ENCODE assay signal across 8 mouse cellular contexts in genomic region chr7:127375271-127376245, GRCm38 (mm10). TPM values are rescaled to one million over a fixed set of nuclear protein-coding genes. Genes with fewer than 3 reads are reported as not detected.
DNase-seq lines count a peak whose midpoint lies in the region; ATAC-seq and TF ChIP-seq lines count a peak whose summit lies in the region.
"Not testable (repeated sequence)": the region's sequence is repeated elsewhere in the genome, so short reads cannot be mapped to it uniquely, and the experiment has no call there.

Gene Zfp747, minus strand, starts transcription at chr7:127376050.

- H3K4me3 ChIP-seq in E14TG2a.4 (replicated peaks; ENCODE audit: low read length) = peak within 1 kb of the TSS; percentile 91
- H3K4me3 ChIP-seq in forebrain, embryonic 12.5 days (replicated peaks) = peak within 1 kb of the TSS; percentile 70
- H3K4me3 ChIP-seq in liver, postnatal 0 days (ENCODE audit: low read depth, low read length) = peak within 1 kb of the TSS; percentile 68
- H3K4me3 ChIP-seq in neural tube, embryonic 14.5 days (ENCODE audit: low read depth, low read length) = peak within 1 kb of the TSS; percentile 68

- not testable (repeated sequence) for H3K9me3 ChIP-seq in E14TG2a.4 (ENCODE audit: low read length); forebrain, embryonic 12.5 days; liver, postnatal 0 days (ENCODE audit: low read length); neural tube, embryonic 14.5 days (ENCODE audit: control insufficient read depth, low read length)

- peak within 1 kb of the TSS; percentile 77 for H3K4me2 ChIP-seq in forebrain, embryonic 12.5 days
- peak within 1 kb of the TSS; percentile 77 for H3K4me2 ChIP-seq in liver, postnatal 0 days (ENCODE audit: low read depth, low read length)
- peak within 1 kb of the TSS; percentile 70 for H3K4me2 ChIP-seq in neural tube, embryonic 14.5 days (ENCODE audit: low read depth, low read length)

- DNase-seq in c-Kit-positive CD71-positive TER-119-positive erythroid progenitor cells, embryonic 14.5 days (ENCODE audit: low spot score) = peak; percentile 96
- DNase-seq in heart, postnatal 10 days = peak; percentile 95 to 96
- DNase-seq in large intestine, adult 2 months (ENCODE audit: low read depth, low spot score) = peak; percentile 98
- DNase-seq in liver, postnatal 0 days = peak; percentile 92
- peak; percentile 93 for DNase-seq in testis, postnatal 10 days (ENCODE audit: low spot score)

- H3K27ac ChIP-seq in forebrain, embryonic 12.5 days = not testable (repeated sequence)
- peak within 1 kb of the TSS; percentile 62 for H3K27ac ChIP-seq in liver, postnatal 0 days (ENCODE audit: low read depth)
- peak within 1 kb of the TSS; percentile 62 for H3K27ac ChIP-seq in neural tube, embryonic 14.5 days (ENCODE audit: low read depth, low read length)

- H3K4me1 ChIP-seq in E14TG2a.4 (replicated peaks; ENCODE audit: low read depth, low read length) = peaks cover 20% of the 10 kb centered on the region
- H3K4me1 ChIP-seq in forebrain, embryonic 12.5 days; neural tube, embryonic 14.5 days (ENCODE audit: control insufficient read depth, insufficient read depth, low read length): not testable (repeated sequence)
- peaks cover 19% of the 10 kb centered on the region for H3K4me1 ChIP-seq in liver, postnatal 0 days (ENCODE audit: insufficient read depth)

- WGBS in forebrain, embryonic 12.5 days = 2% methylated on average over 49 of the region's 49 CpGs
- under 1% methylated on average over 49 of the region's 49 CpGs for WGBS in large intestine, adult 2 months
- WGBS in liver, postnatal 0 days (ENCODE audit: insufficient replicate concordance) = 2% methylated on average over 45 of the region's 49 CpGs
- 3% methylated on average over 49 of the region's 49 CpGs for WGBS in neural tube, embryonic 14.5 days

- ATAC-seq in forebrain, embryonic 12.5 days (ENCODE audit: low FRiP score) = peak; percentile 96
- ATAC-seq in liver, postnatal 0 days = peak; percentile 97
- ATAC-seq in neural tube, embryonic 14.5 days (ENCODE audit: low read depth) = peak; percentile 91

- H3K9ac ChIP-seq in forebrain, embryonic 12.5 days = peak within 1 kb of the TSS; percentile 76
- peak within 1 kb of the TSS; percentile 84 for H3K9ac ChIP-seq in liver, postnatal 0 days (replicated peaks)
- peak within 1 kb of the TSS; percentile 68 for H3K9ac ChIP-seq in neural tube, embryonic 14.5 days (replicated peaks; ENCODE audit: low read depth, low read length)

- peak; percentile 23 for TF ChIP-seq CTCF in E14TG2a.4 (conservative IDR thresholded peaks at IDR 0.05; ENCODE audit: low read length)
- TF ChIP-seq CTCF in liver, postnatal 0 days (IDR thresholded peaks at IDR 0.05; ENCODE audit: low read depth) = peak; percentile 89

- H3K36me3 ChIP-seq in E14TG2a.4 (ENCODE audit: insufficient read depth, low read length) = peaks cover 20% of the 10 kb centered on the region
- H3K36me3 ChIP-seq in forebrain, embryonic 12.5 days (replicated peaks) = peaks cover 12% of the 10 kb centered on the region; the same call in 1 of the 2 replicates
- not testable (repeated sequence) for H3K36me3 ChIP-seq in liver, postnatal 0 days (replicated peaks; ENCODE audit: insufficient read depth, low read length); neural tube, embryonic 14.5 days (ENCODE audit: control insufficient read depth, insufficient read depth, low read length)

- TF ChIP-seq EP300 in liver, postnatal 0 days (IDR thresholded peaks at IDR 0.05; ENCODE audit: low read depth) = not testable (repeated sequence)

- not testable (repeated sequence) for H3K27me3 ChIP-seq in E14TG2a.4 (ENCODE audit: insufficient read depth, low read length); forebrain, embryonic 12.5 days; liver, postnatal 0 days (ENCODE audit: insufficient read depth, low read length); neural tube, embryonic 14.5 days (ENCODE audit: control insufficient read depth, insufficient read depth, low read length)

- intact Hi-C loops in heart, postnatal 10 days (cut with DNase I) = not testable (repeated sequence)

RNA-seq across cellular contexts. Expression of gene Zfp747, which starts in this region (rescaled TPM):
- 6.9 and 9.1 TPM in 2 replicates for polyA plus RNA-seq in forebrain, embryonic 12.5 days (2016; fragmentation: Nextera tagmentation; extraction: Ambion mirVana)
- 1 to 10 TPM; 5.5 to 5.6 TPM for total RNA-seq in heart, postnatal 10 days (2021)
- polyA plus RNA-seq in large intestine, adult 2 months (2012; rRNA removed) = 15.0 and 35.0 TPM in 2 replicates
- 1.5 TPM in 2 replicates for polyA plus RNA-seq in liver, postnatal 0 days (2015; fragmentation: Nextera tagmentation; extraction: Ambion mirVana)
- 8.4 and 9.1 TPM in 2 replicates for polyA plus RNA-seq in neural tube, embryonic 14.5 days (2014; fragmentation: Nextera tagmentation; extraction: Ambion mirVana)
